Mouse (Mus musculus) lung, adult 2 months (tissue): Measurements from ENCODE around the gene Mrps6.

Experiments used
- CTCF ChIP-seq: fragments of 200-500 bp; IDR thresholded peaks from 2 replicates; pipeline ENCODE4 v1.5.1; 2011; ENCODE audit warnings: mild to moderate bottlenecking, low read length, control low read depth; ENCODE audit not compliant: insufficient read depth
- POLR2A ChIP-seq: fragments of 200-500 bp; IDR thresholded peaks from 2 replicates; pipeline ENCODE4 v1.6.1; 2011; ENCODE audit warnings: low read depth, mild to moderate bottlenecking, control low read depth, low read length, borderline replicate concordance; ENCODE audit errors: extremely low read depth

DNA sequence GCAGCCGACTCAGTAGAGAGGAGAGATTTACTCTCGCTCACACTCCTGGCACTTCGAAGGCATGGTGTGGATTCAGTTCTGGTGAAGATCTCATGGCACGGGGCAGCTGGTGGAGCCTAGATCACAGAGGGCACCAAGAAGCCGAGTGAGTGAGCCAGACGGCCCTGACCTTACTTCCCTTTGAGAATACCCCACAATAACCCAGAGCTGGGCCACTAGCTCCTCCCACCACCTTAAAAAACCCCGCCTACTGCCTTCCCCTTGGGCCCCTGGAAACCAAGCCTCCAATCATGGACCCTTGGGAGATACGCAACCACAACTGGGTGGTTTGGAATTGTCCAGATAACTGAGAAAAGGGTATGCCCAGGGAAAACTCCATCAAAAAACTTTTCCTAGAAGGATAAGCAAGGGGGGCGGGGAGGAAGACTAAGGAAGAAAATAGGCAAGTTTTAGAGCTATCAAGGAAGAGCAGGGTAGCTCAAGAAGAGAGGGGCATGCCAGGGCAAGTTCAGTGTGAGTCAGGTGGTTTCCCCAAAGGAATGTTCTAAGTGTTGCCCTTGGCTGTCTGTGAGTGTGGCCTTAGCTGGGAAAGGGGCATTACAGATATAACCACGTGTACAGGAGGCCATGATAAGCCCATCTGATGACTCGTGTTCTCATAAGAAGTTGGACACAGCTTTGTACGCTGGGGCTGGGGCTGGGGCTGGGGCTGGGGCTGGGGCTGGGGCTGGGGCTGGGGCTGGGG, 36.2 kb upstream of the Mrps6 start:
- TF ChIP-seq CTCF (no peak), POLR2A (no peak)
